Mouse (Mus musculus) liver, postnatal 0 days (tissue): Measurements from ENCODE around the gene Gm26602.

Experiments used
- CTCF ChIP-seq: sonication (generic); IDR thresholded peaks from 2 replicates; pipeline ENCODE4 v1.5.1; 2016; ENCODE audit warnings: antibody characterized with exemption, low read depth
- EP300 ChIP-seq: IDR thresholded peaks from 2 replicates; pipeline ENCODE4 v1.6.1; 2016; ENCODE audit warnings: antibody characterized with exemption, low read depth, mild to moderate bottlenecking

GRCm38 (mm10) chr10:79920958-79921535, 10.4 kb downstream of the Gm26602 start, which contains the start of gene R3hdm4:
- TF ChIP-seq EP300 (no peak), CTCF (no peak)
